Mouse (Mus musculus): ENCODE results near the gene Mief2. TPM values are rescaled to one million over a fixed set of nuclear protein-coding genes. Genes with fewer than 3 reads are reported as not detected.

The Mief2 gene
- 15.2 and 18.2 TPM in 2 replicates for polyA plus RNA-seq (2016; fragmentation: Nextera tagmentation; extraction: Ambion mirVana)

GRCm38 (mm10) chr11:60728260-60728761 lies at the start of gene Mief2:
TSS of gene Mief2 (plus strand) at chr11:60728398.
- Histone ChIP-seq H3K27me3 (ENCODE audit: low read depth, poor library complexity, severe bottlenecking) (no peaks in the 10 kb centered on the region), H3K27ac (peak within 1 kb of the TSS; percentile 89), H3K36me3 (peaks cover 49% of the 10 kb centered on the region), H3K4me1 (peaks cover 34% of the 10 kb centered on the region), H3K9me3 (replicated peaks) (no peaks in the 10 kb centered on the region), H3K4me3 (peak within 1 kb of the TSS; percentile 80)
- WGBS: under 1% methylated on average over 44 of the region's 44 CpGs
- DNase-seq (ENCODE audit: low spot score): peak; percentile 90

GRCm38 (mm10) chr11:60696165-60696564 lies 32.0 kb upstream of the Mief2 start:
- Histone ChIP-seq H3K4me3 (no peak overlapping the region), H3K9me3 (replicated peaks) (no peaks in the 10 kb centered on the region), H3K4me1 (peaks cover 23% of the 10 kb centered on the region), H3K27ac (no peak overlapping the region), H3K36me3 (no peaks in the 10 kb centered on the region), H3K27me3 (ENCODE audit: low read depth, poor library complexity, severe bottlenecking) (no peaks in the 10 kb centered on the region)
- WGBS: 78% methylated on average over 1 of the region's 1 CpGs
- no peak for DNase-seq (ENCODE audit: low spot score)

- Histone ChIP-seq H3K4me3 (no peak overlapping the region), H3K9me3 (replicated peaks) (no peaks in the 10 kb centered on the region), H3K27ac (no peak overlapping the region), H3K36me3 (peaks cover 12% of the 10 kb centered on the region), H3K27me3 (ENCODE audit: low read depth, poor library complexity, severe bottlenecking) (no peaks in the 10 kb centered on the region), H3K4me1 (peaks cover 35% of the 10 kb centered on the region)
- DNase-seq (ENCODE audit: low spot score): no peak
- 78% methylated on average over 2 of the region's 2 CpGs for WGBS
Measured at GRCm38 (mm10) chr11:60697561-60697960, 30.6 kb upstream of the Mief2 start.

- peak overlapping the region; percentile 88 for H3K4me3 ChIP-seq
- no peaks in the 10 kb centered on the region for H3K27me3 ChIP-seq (ENCODE audit: low read depth, poor library complexity, severe bottlenecking)
- H3K36me3 ChIP-seq: peaks cover 26% of the 10 kb centered on the region
- H3K27ac ChIP-seq: peak overlapping the region; percentile 95
- DNase-seq (ENCODE audit: low spot score): peak; percentile 86
- WGBS: 5% methylated on average over 22 of the region's 22 CpGs
- peaks cover 44% of the 10 kb centered on the region for H3K4me1 ChIP-seq
- no peaks in the 10 kb centered on the region for H3K9me3 ChIP-seq (replicated peaks)
Measured at GRCm38 (mm10) chr11:60698806-60699523, 29.2 kb upstream of the Mief2 start.

- H3K27me3 ChIP-seq (ENCODE audit: low read depth, poor library complexity, severe bottlenecking): no peaks in the 10 kb centered on the region
- peaks cover 44% of the 10 kb centered on the region for H3K4me1 ChIP-seq
- peak within 1 kb of the TSS; percentile 88 for H3K4me3 ChIP-seq
- H3K27ac ChIP-seq: peak within 1 kb of the TSS; percentile 95
- peaks cover 32% of the 10 kb centered on the region for H3K36me3 ChIP-seq
- peak; percentile 99 for DNase-seq (ENCODE audit: low spot score)
- no peaks in the 10 kb centered on the region for H3K9me3 ChIP-seq (replicated peaks)
- WGBS: under 1% methylated on average over 70 of the region's 73 CpGs
Measured at GRCm38 (mm10) chr11:60699524-60700075, 28.6 kb upstream of the Mief2 start, which contains the start of gene Llgl1. TSS of gene Llgl1 (plus strand) at chr11:60699723.

- DNase-seq (ENCODE audit: low spot score): no peak
- WGBS: 37% methylated on average over 12 of the region's 12 CpGs
- H3K4me1 ChIP-seq: peaks cover 44% of the 10 kb centered on the region
Measured at GRCm38 (mm10) chr11:60700320-60701185, 27.6 kb upstream of the Mief2 start.

GRCm38 (mm10) chr11:60701611-60702010 lies 26.6 kb upstream of the Mief2 start:
- DNase-seq (ENCODE audit: low spot score): peak; percentile 20
- no peaks in the 10 kb centered on the region for H3K9me3 ChIP-seq (replicated peaks)
- 98% methylated on average over 2 of the region's 4 CpGs for WGBS
- no peak overlapping the region for H3K27ac ChIP-seq
- H3K27me3 ChIP-seq (ENCODE audit: low read depth, poor library complexity, severe bottlenecking): no peaks in the 10 kb centered on the region
- H3K36me3 ChIP-seq: peaks cover 52% of the 10 kb centered on the region
- peaks cover 44% of the 10 kb centered on the region for H3K4me1 ChIP-seq
- peak overlapping the region; percentile 88; the same call in 1 of the 2 replicates for H3K4me3 ChIP-seq

More at GRCm38 (mm10) chr11:60700320-60701185, 27.6 kb upstream of the Mief2 start:
- Histone ChIP-seq H3K27ac (peak overlapping the region; percentile 95), H3K4me3 (peak overlapping the region; percentile 88), H3K36me3 (peaks cover 42% of the 10 kb centered on the region), H3K9me3 (replicated peaks) (no peaks in the 10 kb centered on the region), H3K27me3 (ENCODE audit: low read depth, poor library complexity, severe bottlenecking) (no peaks in the 10 kb centered on the region)

GRCm38 (mm10) chr11:60703131-60703530 lies 25.1 kb upstream of the Mief2 start:
- Histone ChIP-seq H3K27me3 (ENCODE audit: low read depth, poor library complexity, severe bottlenecking) (no peaks in the 10 kb centered on the region), H3K36me3 (peaks cover 67% of the 10 kb centered on the region), H3K9me3 (replicated peaks) (no peaks in the 10 kb centered on the region), H3K27ac (no peak overlapping the region), H3K4me3 (no peak overlapping the region), H3K4me1 (peaks cover 43% of the 10 kb centered on the region)
- 54% methylated on average over 4 of the region's 4 CpGs for WGBS
- peak; percentile 75 for DNase-seq (ENCODE audit: low spot score)

- Histone ChIP-seq H3K4me3 (no peak overlapping the region), H3K36me3 (peaks cover 79% of the 10 kb centered on the region), H3K27ac (no peak overlapping the region), H3K9me3 (replicated peaks) (no peaks in the 10 kb centered on the region), H3K27me3 (ENCODE audit: low read depth, poor library complexity, severe bottlenecking) (no peaks in the 10 kb centered on the region), H3K4me1 (peaks cover 31% of the 10 kb centered on the region)
- 94% methylated on average over 19 of the region's 19 CpGs for WGBS
- DNase-seq (ENCODE audit: low spot score): no peak
Measured at GRCm38 (mm10) chr11:60704023-60704880, 23.9 kb upstream of the Mief2 start.

- WGBS: 94% methylated on average over 3 of the region's 3 CpGs
- Histone ChIP-seq H3K9me3 (replicated peaks) (no peaks in the 10 kb centered on the region), H3K27ac (no peak overlapping the region), H3K36me3 (peaks cover 89% of the 10 kb centered on the region), H3K4me3 (no peak overlapping the region), H3K4me1 (peaks cover 30% of the 10 kb centered on the region), H3K27me3 (ENCODE audit: low read depth, poor library complexity, severe bottlenecking) (no peaks in the 10 kb centered on the region)
- DNase-seq (ENCODE audit: low spot score): no peak
Measured at GRCm38 (mm10) chr11:60705255-60705654, 22.9 kb upstream of the Mief2 start.

GRCm38 (mm10) chr11:60706076-60706475 lies 22.1 kb upstream of the Mief2 start:
- Histone ChIP-seq H3K36me3 (peaks cover 97% of the 10 kb centered on the region), H3K27me3 (ENCODE audit: low read depth, poor library complexity, severe bottlenecking) (no peaks in the 10 kb centered on the region), H3K4me1 (peaks cover 21% of the 10 kb centered on the region), H3K4me3 (no peak overlapping the region), H3K27ac (no peak overlapping the region), H3K9me3 (replicated peaks) (no peaks in the 10 kb centered on the region)
- 95% methylated on average over 7 of the region's 7 CpGs for WGBS
- DNase-seq (ENCODE audit: low spot score): no peak
